Mouse (Mus musculus): ENCODE measurements at regions not wholly inside any gene's neighbourhood (a gene's known extent, or its start where the extent isn't known, plus 50 kb on each side); places are given as distances from the start of the nearest gene placed in this dataset.

- no peak overlapping the region for H3K27ac ChIP-seq
- no peak overlapping the region for H3K4me2 ChIP-seq
- no peaks in the 10 kb centered on the region for H3K4me1 ChIP-seq (replicated peaks)
- DNase-seq (no peak), ATAC-seq (ENCODE audit: low read depth) (no peak)
- 58% methylated on average over 1 of the region's 1 CpGs for whole genome bisulfite sequencing (ENCODE audit: insufficient replicate concordance)
- no peak overlapping the region for H3K9ac ChIP-seq
- H3K9me3 ChIP-seq (replicated peaks): no peaks in the 10 kb centered on the region
- H3K27me3 ChIP-seq: no peaks in the 10 kb centered on the region
- no peak overlapping the region for H3K4me3 ChIP-seq (replicated peaks)
- no peaks in the 10 kb centered on the region for H3K36me3 ChIP-seq
Observed at GRCm38 (mm10) chr1:138011581-138011980, 163.9 kb downstream of the Ptprc start.

GRCm38 (mm10) chr1:138010910-138011477, 164.5 kb downstream of the Ptprc start:
- H3K4me3 ChIP-seq (replicated peaks): no peak overlapping the region
- no peaks in the 10 kb centered on the region for H3K27me3 ChIP-seq
- no peaks in the 10 kb centered on the region for H3K4me1 ChIP-seq (replicated peaks)
- H3K36me3 ChIP-seq: no peaks in the 10 kb centered on the region
- no peak overlapping the region for H3K4me2 ChIP-seq
- no peak for DNase-seq
- H3K9ac ChIP-seq: no peak overlapping the region
- ATAC-seq (ENCODE audit: low read depth): no peak
- no peak overlapping the region for H3K27ac ChIP-seq
- WGBS (ENCODE audit: insufficient replicate concordance): 54% methylated on average over 7 of the region's 7 CpGs
- H3K9me3 ChIP-seq (replicated peaks): no peaks in the 10 kb centered on the region

GRCm38 (mm10) chr1:138006811-138007210, 168.7 kb downstream of the Ptprc start:
- no peak for ATAC-seq (ENCODE audit: low read depth)
- WGBS (ENCODE audit: insufficient replicate concordance): 37% methylated on average over 1 of the region's 1 CpGs

GRCm38 (mm10) chr1:138004319-138004718, 171.2 kb downstream of the Ptprc start:
- WGBS (ENCODE audit: insufficient replicate concordance): 41% methylated on average over 2 of the region's 2 CpGs
- Histone ChIP-seq H3K36me3 (no peaks in the 10 kb centered on the region), H3K27me3 (no peaks in the 10 kb centered on the region), H3K4me2 (no peak overlapping the region), H3K27ac (no peak overlapping the region), H3K9me3 (replicated peaks) (no peaks in the 10 kb centered on the region), H3K4me1 (replicated peaks) (no peaks in the 10 kb centered on the region), H3K9ac (no peak overlapping the region), H3K4me3 (replicated peaks) (no peak overlapping the region)
- ATAC-seq (ENCODE audit: low read depth) (no peak), DNase-seq (no peak)

More at GRCm38 (mm10) chr1:138006811-138007210, 168.7 kb downstream of the Ptprc start:
- H3K9ac ChIP-seq: no peak overlapping the region
- no peaks in the 10 kb centered on the region for H3K9me3 ChIP-seq (replicated peaks)
- H3K4me1 ChIP-seq (replicated peaks): no peaks in the 10 kb centered on the region
- no peak for DNase-seq
- no peak overlapping the region for H3K27ac ChIP-seq
- no peak overlapping the region for H3K4me2 ChIP-seq
- no peak overlapping the region for H3K4me3 ChIP-seq (replicated peaks)
- H3K27me3 ChIP-seq: no peaks in the 10 kb centered on the region
- no peaks in the 10 kb centered on the region for H3K36me3 ChIP-seq

DNA sequence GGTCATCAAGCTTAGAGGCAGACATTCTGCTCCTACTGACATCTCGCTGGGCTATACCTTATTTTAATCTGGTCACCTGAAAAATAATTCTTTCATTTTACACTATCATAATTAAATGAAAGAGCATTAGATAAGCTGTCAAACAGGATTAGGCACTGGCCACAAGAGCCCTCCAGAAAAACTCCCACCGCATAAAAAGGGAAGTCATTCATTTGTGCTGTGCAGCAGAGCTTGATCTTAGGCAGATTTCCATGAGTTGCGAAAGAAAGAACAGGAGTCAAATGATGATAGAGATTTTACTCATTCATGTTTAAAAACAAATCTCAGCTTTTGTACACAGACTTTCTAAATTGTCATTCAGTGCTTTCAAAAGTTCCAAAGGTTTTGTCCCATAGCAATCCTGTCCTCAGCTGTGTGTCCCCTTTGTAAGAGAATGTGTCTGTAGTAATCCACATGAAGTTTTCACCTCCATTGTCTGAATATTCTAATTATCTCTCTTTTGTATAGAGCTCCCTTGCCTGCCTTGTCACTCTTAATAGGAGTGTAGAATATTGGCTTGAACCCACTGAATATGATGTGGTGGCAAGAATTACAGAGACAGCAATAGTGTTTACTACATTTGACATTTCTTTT, 176.1 kb downstream of the Ptprc start:
- WGBS (ENCODE audit: insufficient replicate concordance): 41% methylated on average over 3 of the region's 3 CpGs
- DNase-seq: no peak
- H3K27ac ChIP-seq: no peak overlapping the region

GRCm38 (mm10) chr1:137996041-137996440, 179.5 kb downstream of the Ptprc start:
- no peaks in the 10 kb centered on the region for H3K36me3 ChIP-seq
- H3K4me3 ChIP-seq (replicated peaks): no peak overlapping the region
- H3K9ac ChIP-seq: no peak overlapping the region
- H3K27ac ChIP-seq: no peak overlapping the region
- DNase-seq (no peak), ATAC-seq (ENCODE audit: low read depth) (no peak)
- no peaks in the 10 kb centered on the region for H3K9me3 ChIP-seq (replicated peaks)
- no peak overlapping the region for H3K4me2 ChIP-seq
- H3K27me3 ChIP-seq: no peaks in the 10 kb centered on the region
- no peaks in the 10 kb centered on the region for H3K4me1 ChIP-seq (replicated peaks)
- WGBS (ENCODE audit: insufficient replicate concordance): 40% methylated on average over 2 of the region's 2 CpGs

More for the DNA sequence above, 176.1 kb downstream of the Ptprc start:
- H3K27me3 ChIP-seq: no peaks in the 10 kb centered on the region
- H3K4me1 ChIP-seq (replicated peaks): no peaks in the 10 kb centered on the region
- H3K4me3 ChIP-seq (replicated peaks): no peak overlapping the region
- H3K4me2 ChIP-seq: no peak overlapping the region
- H3K36me3 ChIP-seq: no peaks in the 10 kb centered on the region
- ATAC-seq (ENCODE audit: low read depth): no peak
- H3K9me3 ChIP-seq (replicated peaks): no peaks in the 10 kb centered on the region
- no peak overlapping the region for H3K9ac ChIP-seq

GRCm38 (mm10) chr1:137991936-137992335, 183.6 kb downstream of the Ptprc start:
- Histone ChIP-seq H3K4me2 (no peak overlapping the region), H3K4me3 (replicated peaks) (no peak overlapping the region), H3K27ac (no peak overlapping the region), H3K4me1 (replicated peaks) (no peaks in the 10 kb centered on the region), H3K9ac (no peak overlapping the region), H3K9me3 (replicated peaks) (no peaks in the 10 kb centered on the region), H3K36me3 (no peaks in the 10 kb centered on the region), H3K27me3 (no peaks in the 10 kb centered on the region)
- DNase-seq (no peak), ATAC-seq (ENCODE audit: low read depth) (no peak)
- 55% methylated on average over 1 of the region's 1 CpGs for WGBS (ENCODE audit: insufficient replicate concordance)

GRCm38 (mm10) chr1:137991412-137991811, 184.1 kb downstream of the Ptprc start:
- Histone ChIP-seq H3K4me1 (replicated peaks) (no peaks in the 10 kb centered on the region), H3K9ac (no peak overlapping the region), H3K36me3 (no peaks in the 10 kb centered on the region), H3K9me3 (replicated peaks) (no peaks in the 10 kb centered on the region), H3K4me3 (replicated peaks) (no peak overlapping the region), H3K27ac (no peak overlapping the region), H3K4me2 (no peak overlapping the region), H3K27me3 (no peaks in the 10 kb centered on the region)
- WGBS (ENCODE audit: insufficient replicate concordance): 70% methylated on average over 5 of the region's 5 CpGs
- ATAC-seq (ENCODE audit: low read depth) (no peak), DNase-seq (no peak)

DNA sequence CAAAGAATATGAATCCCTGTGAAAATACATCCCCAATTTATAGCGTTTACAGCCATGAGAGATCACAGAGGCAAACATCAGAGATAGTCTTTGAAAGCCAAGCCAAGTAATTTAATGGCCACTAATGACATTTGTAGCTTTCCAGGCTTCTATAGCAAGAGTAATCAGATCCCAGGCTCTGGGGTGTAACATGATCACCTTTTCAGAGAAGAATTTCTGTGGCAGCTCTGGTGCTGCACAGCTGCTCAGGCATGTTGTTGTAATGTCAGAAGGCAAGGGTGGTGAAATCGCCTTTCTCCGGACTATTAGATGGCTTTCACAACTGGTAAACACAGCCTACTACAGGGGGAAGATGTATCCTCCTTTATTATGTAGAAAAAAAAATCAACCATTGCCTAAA, 202.1 kb downstream of the Ptprc start:
- DNase-seq (no peak), ATAC-seq (ENCODE audit: low read depth) (no peak)
- H3K4me1 ChIP-seq (replicated peaks): no peaks in the 10 kb centered on the region
- H3K9me3 ChIP-seq (replicated peaks): no peaks in the 10 kb centered on the region
- WGBS (ENCODE audit: insufficient replicate concordance): 71% methylated on average over 3 of the region's 3 CpGs
- no peak overlapping the region for H3K27ac ChIP-seq
- no peak overlapping the region for H3K9ac ChIP-seq
- H3K4me3 ChIP-seq (replicated peaks): no peak overlapping the region
- H3K36me3 ChIP-seq: no peaks in the 10 kb centered on the region
- H3K27me3 ChIP-seq: no peaks in the 10 kb centered on the region
- H3K4me2 ChIP-seq: no peak overlapping the region

DNA sequence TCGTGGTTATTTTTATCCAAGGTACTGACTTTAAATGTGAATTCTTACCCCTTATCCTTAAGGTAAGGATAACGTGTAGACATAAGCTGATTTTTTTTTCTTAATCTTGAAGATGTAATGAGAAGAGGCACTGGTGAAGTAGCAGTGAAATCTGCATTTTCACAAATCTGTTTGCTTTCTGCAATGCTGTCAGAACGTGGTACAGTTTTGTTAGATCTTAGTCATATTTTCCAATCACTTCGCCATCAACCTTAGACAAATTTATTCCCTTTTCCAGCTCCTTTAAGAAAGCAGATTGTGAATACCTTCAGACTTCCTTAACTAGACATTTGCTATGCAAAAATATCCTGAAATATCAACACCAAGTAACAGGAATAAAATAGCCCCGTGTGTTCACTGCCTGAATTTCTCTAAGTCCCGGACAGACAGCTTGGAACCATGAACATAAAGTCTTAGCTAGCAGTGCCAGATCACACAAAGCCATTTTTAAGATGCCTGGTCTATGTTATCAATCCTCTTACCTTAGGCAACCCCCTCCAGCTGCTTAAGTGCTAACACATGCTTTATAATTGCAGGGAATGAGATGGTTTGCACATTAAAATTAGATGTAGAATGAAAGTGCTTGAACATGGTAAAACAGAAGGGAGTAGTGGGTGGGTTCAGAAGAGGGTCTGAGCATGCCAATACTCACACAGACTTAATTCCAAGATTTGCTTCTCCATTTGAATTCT, 202.7 kb downstream of the Ptprc start:
- Histone ChIP-seq H3K4me1 (replicated peaks) (no peaks in the 10 kb centered on the region), H3K4me3 (replicated peaks) (no peak overlapping the region), H3K36me3 (no peaks in the 10 kb centered on the region), H3K9ac (no peak overlapping the region), H3K27ac (no peak overlapping the region), H3K4me2 (no peak overlapping the region), H3K27me3 (no peaks in the 10 kb centered on the region), H3K9me3 (replicated peaks) (no peaks in the 10 kb centered on the region)
- WGBS (ENCODE audit: insufficient replicate concordance): 63% methylated on average over 6 of the region's 6 CpGs
- DNase-seq (no peak), ATAC-seq (ENCODE audit: low read depth) (no peak)

DNA sequence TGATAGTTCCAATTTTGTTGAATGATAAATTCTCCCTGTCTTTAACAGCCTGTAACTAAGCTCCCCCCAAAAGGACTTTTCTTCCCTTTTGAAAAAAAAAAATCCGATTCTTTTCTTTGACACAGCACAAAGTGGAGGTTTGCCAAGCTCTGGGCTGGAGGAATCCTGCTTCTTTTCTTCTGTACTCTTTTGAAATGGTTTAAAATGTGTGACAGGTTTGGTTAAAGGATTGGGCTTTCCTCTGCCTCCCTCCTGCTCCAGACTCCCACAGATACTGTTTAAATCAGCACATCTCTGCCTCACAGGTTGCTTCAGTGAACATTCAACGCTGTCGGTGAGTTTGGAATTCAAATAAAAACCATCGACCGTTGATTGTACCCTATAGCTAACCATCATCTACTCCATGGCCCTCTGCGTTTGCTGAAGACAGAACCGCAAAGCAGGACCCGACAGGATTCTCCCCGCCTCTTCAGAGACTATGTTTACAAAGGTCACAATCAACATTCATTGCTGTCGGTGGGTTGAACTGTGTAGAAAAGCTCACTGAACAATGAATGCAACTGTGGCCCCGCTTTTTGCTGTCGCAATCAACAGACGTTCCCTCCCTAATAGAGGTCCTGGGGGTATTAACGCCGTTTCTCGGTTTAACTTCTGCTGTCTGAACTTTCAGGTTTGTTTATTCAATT, 209.2 kb downstream of the Ptprc start:
- Histone ChIP-seq H3K4me2 (no peak overlapping the region), H3K27ac (no peak overlapping the region), H3K9ac (no peak overlapping the region), H3K4me3 (replicated peaks) (no peak overlapping the region), H3K36me3 (0 out of 2 replicates have a peak, but pooled peaks cover 4% of the 10 kb centered on the region), H3K4me1 (replicated peaks) (no peaks in the 10 kb centered on the region), H3K9me3 (replicated peaks) (no peaks in the 10 kb centered on the region), H3K27me3 (no peaks in the 10 kb centered on the region)
- WGBS (ENCODE audit: insufficient replicate concordance): 80% methylated on average over 16 of the region's 16 CpGs
- DNase-seq (no peak), ATAC-seq (ENCODE audit: low read depth) (no peak)
